Mouse (Mus musculus) sigmoid colon, adult 10 weeks (tissue): Measurements from ENCODE around the gene Trim44. TPM values are rescaled to one million over a fixed set of nuclear protein-coding genes. Genes with fewer than 3 reads are reported as not detected.

Source experiments
- polyA plus RNA-seq: library from polyadenylated mRNA; stranded (reverse); fragments of 350-450 nt; fragmentation: Illumina TruSeq; extraction: RNeasy Lipid Tissue Mini Kit (QIAGEN cat#74804); gene quantifications from one replicate; pipeline ENCODE4 v1.2.3, GENCODE M21; 2014; ENCODE audit warnings: low read depth, low replicate concordance

The Trim44 gene
- 85.2 TPM for polyA plus RNA-seq

GRCm38 (mm10) chr2:102407363-102408184, at the start of gene Trim44:
TSS of gene Trim44 (minus strand) at chr2:102407828.

GRCm38 (mm10) chr2:102451671-102452549, 44.3 kb upstream of the Trim44 start, which contains the start of gene Fjx1:
TSS of gene Fjx1 (minus strand) at chr2:102452499.

Other genes with a start within 250 kb of the Trim44 start
- 58.6 TPM for gene Ldlrad3, start 221.4 kb downstream of the Trim44 start, polyA plus RNA-seq
- gene Fjx1, start 44.7 kb upstream of the Trim44 start, polyA plus RNA-seq = 0.44 TPM
- 15.0 TPM for gene Pamr1, start 142.2 kb upstream of the Trim44 start, polyA plus RNA-seq